Mouse (Mus musculus): Measurements from ENCODE around the gene Abcb10. TPM values are rescaled to one million over a fixed set of nuclear protein-coding genes. Genes with fewer than 3 reads are reported as not detected.
"Not testable (repeated sequence)": the region's sequence is repeated elsewhere in the genome, so short reads cannot be mapped to it uniquely, and the experiment has no call there.

Gene Abcb10
- total RNA-seq, 2 experiments from 2014 or later: 19.4 to 24.5 TPM

- DNase-seq (ENCODE audit: low spot score in 2 of 2): peak; percentile 17 to 26
Observed at GRCm38 (mm10) chr8:123982291-123982793, 580 bp downstream of the Abcb10 start.

- no peak for DNase-seq (ENCODE audit: low spot score in 2 of 2)
Observed at GRCm38 (mm10) chr8:123981674-123982073, 1.2 kb downstream of the Abcb10 start.

- DNase-seq (ENCODE audit: low spot score in 2 of 2): no peak
Observed at GRCm38 (mm10) chr8:123980239-123980638, 2.7 kb downstream of the Abcb10 start.

GRCm38 (mm10) chr8:123978926-123979325 lies 4.0 kb downstream of the Abcb10 start:
- DNase-seq (ENCODE audit: low spot score in 2 of 2): no peak

- DNase-seq (ENCODE audit: low spot score in 2 of 2): no peak
Observed at GRCm38 (mm10) chr8:123978166-123978838, 4.6 kb downstream of the Abcb10 start.

GRCm38 (mm10) chr8:123977499-123977898 lies 5.4 kb downstream of the Abcb10 start:
- no peak for DNase-seq (ENCODE audit: low spot score in 2 of 2)

- DNase-seq (ENCODE audit: low spot score in 2 of 2): no peak
Observed at GRCm38 (mm10) chr8:123973495-123973894, 9.4 kb downstream of the Abcb10 start.

GRCm38 (mm10) chr8:123966896-123967295 lies 16.0 kb downstream of the Abcb10 start:
- DNase-seq (ENCODE audit: low spot score in 2 of 2): no peak

GRCm38 (mm10) chr8:123961371-123961770 lies 21.6 kb downstream of the Abcb10 start:
- no peak for DNase-seq (ENCODE audit: low spot score in 2 of 2)

- DNase-seq (ENCODE audit: low spot score in 2 of 2): not testable (repeated sequence)
Observed at GRCm38 (mm10) chr8:123960556-123960955, 22.4 kb downstream of the Abcb10 start.

GRCm38 (mm10) chr8:123960056-123960455 lies 22.9 kb downstream of the Abcb10 start:
- DNase-seq (ENCODE audit: low spot score in 2 of 2): no peak

- DNase-seq (ENCODE audit: low spot score in 2 of 2): no peak
Observed at GRCm38 (mm10) chr8:123959473-123959872, 23.4 kb downstream of the Abcb10 start.

- DNase-seq (ENCODE audit: low spot score in 2 of 2): no peak
Observed at GRCm38 (mm10) chr8:123958130-123958529, 24.8 kb downstream of the Abcb10 start.

GRCm38 (mm10) chr8:123954246-123954645 lies 28.7 kb downstream of the Abcb10 start:
- DNase-seq (ENCODE audit: low spot score in 2 of 2): no peak

GRCm38 (mm10) chr8:123953686-123954085 lies 29.2 kb downstream of the Abcb10 start:
- no peak for DNase-seq (ENCODE audit: low spot score in 2 of 2)

GRCm38 (mm10) chr8:123950077-123950802 lies 32.7 kb downstream of the Abcb10 start:
- peak in 1 of 2 experiments; percentile 20 for DNase-seq (ENCODE audit: low spot score in 2 of 2)

- no peak for DNase-seq (ENCODE audit: low spot score in 2 of 2)
Observed at GRCm38 (mm10) chr8:123949686-123949986, 33.3 kb downstream of the Abcb10 start.

GRCm38 (mm10) chr8:123948942-123949685 lies 33.8 kb downstream of the Abcb10 start, which contains the start of gene Nup133:
Nup133 (minus strand) TSS chr8:123949265.
- peak; percentile 99 to 100 for DNase-seq (ENCODE audit: low spot score in 2 of 2)

GRCm38 (mm10) chr8:123929026-123929425 lies 53.9 kb downstream of the Abcb10 start:
- no peak for DNase-seq (ENCODE audit: low spot score in 2 of 2)

- DNase-seq (ENCODE audit: low spot score in 2 of 2): no peak
Observed at GRCm38 (mm10) chr8:123925671-123926070, 57.3 kb downstream of the Abcb10 start.

GRCm38 (mm10) chr8:123924719-123925118 lies 58.2 kb downstream of the Abcb10 start:
- peak; percentile 40 to 75 for DNase-seq (ENCODE audit: low spot score in 2 of 2)

- no peak for DNase-seq (ENCODE audit: low spot score in 2 of 2)
Observed at GRCm38 (mm10) chr8:123914635-123915034, 68.3 kb downstream of the Abcb10 start.
